Mouse (Mus musculus) small intestine, adult 2 months (tissue): Measurements from ENCODE around the gene Ttc32. TPM values are rescaled to one million over a fixed set of nuclear protein-coding genes. Genes with fewer than 3 reads are reported as not detected.

Experiments used
- H3K27ac ChIP-seq: fragments of 200-500 bp; 2 replicates; pipeline ENCODE4 v1.5.1; 2012; ENCODE audit warnings: low read depth, low read length, control low read depth, inconsistent platforms; ENCODE audit not compliant: insufficient read depth
- H3K27me3 ChIP-seq: fragments of 200-500 bp; 2 replicates; pipeline ENCODE4 v1.6.1; 2012; ENCODE audit warnings: mild to moderate bottlenecking, moderate library complexity, low read length, inconsistent platforms; ENCODE audit not compliant: control insufficient read depth, insufficient read depth
- H3K36me3 ChIP-seq: fragments of 200-500 bp; 2 replicates; pipeline ENCODE4 v1.6.1; 2012; ENCODE audit warnings: mild to moderate bottlenecking, low read length, control low read depth, inconsistent platforms; ENCODE audit not compliant: control insufficient read depth, insufficient read depth
- H3K4me1 ChIP-seq: fragments of 200-500 bp; 2 replicates; pipeline ENCODE4 v1.6.1; 2012; ENCODE audit warnings: low read length, inconsistent platforms, mixed read lengths; ENCODE audit not compliant: control insufficient read depth, insufficient read depth, insufficient read length
- H3K4me3 ChIP-seq: fragments of 200-500 bp; 2 replicates; pipeline ENCODE4 v1.5.1; 2012; ENCODE audit warnings: low read depth, mild to moderate bottlenecking, control low read depth, inconsistent platforms, low read length, moderate library complexity
- CTCF ChIP-seq: fragments of 200-500 bp; IDR thresholded peaks from 2 replicates; pipeline ENCODE4 v1.5.1; 2012; ENCODE audit warnings: low read depth, mild to moderate bottlenecking, control low read depth, inconsistent platforms, low read length, moderate library complexity, mixed read lengths; ENCODE audit not compliant: insufficient replicate concordance, insufficient read length; ENCODE audit errors: extremely low read depth
- POLR2A ChIP-seq: fragments of 200-500 bp; IDR thresholded peaks from 2 replicates; pipeline ENCODE4 v1.6.1; 2012; ENCODE audit warnings: low read depth, mild to moderate bottlenecking, control low read depth, inconsistent platforms, low read length, moderate library complexity
- WGBS: fragments of 180-500 bp; shearing (Covaris S2); methylation state at CpG from one replicate; pipeline ENCODE4 v1.1.7; 2018; 5-methylcytosine and 5-hydroxymethylcytosine counted together
- polyA plus RNA-seq: library from polyadenylated mRNA; depleted of rRNA; stranded (reverse); fragments of >200 nt; gene quantifications from 2 replicates; pipeline ENCODE4 v1.2.3, GENCODE M21; 2012; rRNA removed

Ttc32 gene
- polyA plus RNA-seq, 1 experiment, result 10.0 TPM

DNA sequence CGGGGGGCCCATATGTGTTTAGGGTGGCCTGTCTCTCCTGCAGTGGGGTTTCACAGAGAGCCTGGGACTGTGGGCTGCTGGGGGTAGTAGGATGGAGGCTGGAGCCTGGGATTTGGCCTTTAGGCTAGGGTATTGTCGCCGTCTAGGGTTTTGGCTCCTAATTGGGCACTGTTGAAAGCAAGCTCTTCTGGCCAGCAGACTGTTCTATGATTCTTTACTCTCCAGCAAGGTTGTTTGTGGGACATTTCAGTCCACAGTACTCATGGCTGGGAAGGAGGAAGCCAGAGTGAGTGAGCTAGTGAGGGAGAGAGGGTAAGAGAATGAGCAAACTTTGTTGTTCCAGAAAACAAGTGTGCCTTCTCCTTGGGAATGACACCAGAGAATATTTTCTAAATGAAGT lies 29.7 kb downstream of the Ttc32 start:
- Histone ChIP-seq H3K27ac (no peak overlapping the region), H3K4me3 (no peak overlapping the region), H3K36me3 (no peaks in the 10 kb centered on the region), H3K27me3 (no peaks in the 10 kb centered on the region), H3K4me1 (no peaks in the 10 kb centered on the region)
- 69% methylated on average over 3 of the region's 3 CpGs for WGBS
- TF ChIP-seq POLR2A (no peak), CTCF (no peak)

DNA sequence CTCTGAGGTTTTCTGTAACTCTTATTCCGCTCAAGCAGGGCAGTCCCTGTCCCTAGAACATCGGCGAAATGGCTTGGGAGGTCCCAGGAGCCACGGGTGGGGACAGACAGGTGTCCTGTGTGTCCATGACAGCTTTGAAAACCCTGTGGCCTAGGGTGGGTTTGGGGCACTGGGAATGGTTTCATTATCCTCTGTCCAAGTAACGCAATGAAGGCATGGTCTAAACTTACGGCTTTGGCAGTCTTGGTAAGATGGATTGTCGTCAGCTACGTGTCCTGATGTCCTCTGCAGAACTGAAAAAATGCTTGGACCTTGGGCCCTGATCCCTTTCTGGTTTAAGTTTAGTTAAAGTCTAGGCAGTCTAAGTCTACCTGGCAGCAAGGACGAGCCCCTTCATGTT lies 30.2 kb downstream of the Ttc32 start:
- Histone ChIP-seq H3K4me3 (no peak overlapping the region), H3K4me1 (no peaks in the 10 kb centered on the region), H3K36me3 (no peaks in the 10 kb centered on the region), H3K27ac (no peak overlapping the region), H3K27me3 (no peaks in the 10 kb centered on the region)
- 74% methylated on average over 9 of the region's 9 CpGs for WGBS
- TF ChIP-seq CTCF, result no peak
- TF ChIP-seq POLR2A, result no peak

DNA sequence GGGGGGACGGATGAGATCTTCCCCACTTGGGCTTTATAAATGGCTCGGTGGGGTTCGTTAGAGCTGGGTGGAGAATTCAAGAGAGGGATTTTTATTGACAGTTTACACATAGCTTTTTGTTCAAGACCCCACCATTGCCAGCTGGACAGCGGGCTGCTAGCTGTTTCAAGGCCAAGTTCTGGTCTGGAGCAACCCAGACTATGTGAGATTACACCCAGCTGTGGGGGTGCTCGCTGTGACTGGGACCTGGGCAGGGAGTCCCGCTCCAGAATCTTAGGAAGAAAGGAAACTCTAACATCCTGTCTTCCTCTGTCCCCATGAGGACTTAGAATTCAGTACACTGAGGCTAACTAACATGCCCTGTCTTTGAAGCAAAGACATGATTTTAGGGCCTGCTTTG lies 33.8 kb downstream of the Ttc32 start:
- 72% methylated on average over 6 of the region's 6 CpGs for WGBS
- no peak for TF ChIP-seq POLR2A
- TF ChIP-seq CTCF, result no peak
- no peak overlapping the region for H3K4me3 ChIP-seq
- no peaks in the 10 kb centered on the region for H3K27me3 ChIP-seq
- H3K36me3 ChIP-seq, result no peaks in the 10 kb centered on the region
- H3K4me1 ChIP-seq, result no peaks in the 10 kb centered on the region
- H3K27ac ChIP-seq, result no peak overlapping the region

DNA sequence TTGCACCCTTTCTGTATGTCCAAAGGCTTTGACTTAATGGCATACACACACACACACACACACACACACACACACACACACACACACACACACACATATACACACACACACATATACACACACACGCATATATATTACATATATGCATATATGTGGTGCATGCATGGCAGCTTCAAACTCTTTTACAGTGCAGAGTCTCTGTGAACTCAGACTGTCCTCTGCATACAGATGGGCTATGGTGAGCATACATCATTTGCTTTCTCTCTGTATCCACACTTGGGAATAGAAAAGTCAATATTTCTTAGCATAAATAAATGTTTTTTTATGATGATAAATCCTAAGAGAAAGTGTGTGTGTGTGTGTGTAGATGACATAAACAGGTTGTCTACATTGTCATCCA lies 41.3 kb downstream of the Ttc32 start:
- H3K27ac ChIP-seq, result no peak overlapping the region
- no peaks in the 10 kb centered on the region for H3K36me3 ChIP-seq
- 91% methylated on average over 1 of the region's 1 CpGs for WGBS
- TF ChIP-seq CTCF (no peak), POLR2A (no peak)
- H3K4me1 ChIP-seq, result no peaks in the 10 kb centered on the region
- H3K27me3 ChIP-seq, result no peaks in the 10 kb centered on the region
- no peak overlapping the region for H3K4me3 ChIP-seq

DNA sequence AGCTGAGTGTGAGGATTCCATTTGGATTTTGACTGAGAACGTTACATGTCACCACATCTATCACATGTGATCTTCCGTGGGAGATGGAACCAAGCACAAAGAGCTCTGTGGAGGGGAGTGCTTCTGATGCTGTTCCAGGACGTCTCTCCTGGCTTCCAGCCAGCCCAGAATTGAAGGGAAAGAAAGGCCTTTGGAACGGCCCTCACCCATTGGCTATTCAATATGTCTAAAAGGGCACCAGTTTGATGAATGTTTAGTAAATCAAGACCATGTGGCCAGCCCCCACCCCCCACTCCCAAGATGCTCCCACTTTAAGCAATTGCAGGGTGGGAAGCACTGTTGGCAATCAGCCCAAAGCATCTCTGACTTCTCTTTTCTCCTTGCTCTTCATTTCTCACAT lies 41.7 kb downstream of the Ttc32 start:
- Histone ChIP-seq H3K27ac (no peak overlapping the region), H3K36me3 (no peaks in the 10 kb centered on the region), H3K4me1 (no peaks in the 10 kb centered on the region), H3K27me3 (no peaks in the 10 kb centered on the region), H3K4me3 (no peak overlapping the region)
- WGBS, result 39% methylated on average over 4 of the region's 4 CpGs
- TF ChIP-seq CTCF, result no peak
- no peak for TF ChIP-seq POLR2A

DNA sequence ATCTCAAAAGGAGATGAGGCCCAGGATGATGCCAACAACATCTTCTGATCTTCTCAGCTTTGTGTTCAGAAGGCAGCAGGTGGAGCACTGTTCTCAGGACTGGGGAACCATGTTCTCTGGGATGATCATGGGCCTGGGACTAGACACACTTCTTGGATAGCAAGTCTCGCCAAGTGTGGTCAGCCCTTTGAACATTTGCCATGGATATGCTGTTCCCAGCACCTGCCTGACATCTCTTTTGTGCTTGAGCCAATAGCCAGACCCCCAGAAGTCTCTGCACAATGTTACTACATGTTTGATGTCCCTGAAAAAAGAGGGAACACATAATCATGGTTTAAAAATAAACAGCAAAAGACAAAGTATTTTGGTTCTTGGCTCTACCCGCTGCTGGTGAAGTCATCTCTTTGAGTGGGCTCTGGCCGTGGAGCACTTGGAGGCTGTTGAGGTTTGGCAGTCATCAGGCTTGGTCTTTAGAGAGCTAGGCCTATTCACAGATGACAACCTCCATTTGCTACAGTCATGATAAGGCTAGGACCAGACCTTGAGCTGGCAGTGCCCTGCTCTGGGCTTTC lies 47.8 kb downstream of the Ttc32 start:
- WGBS, result 85% methylated on average over 3 of the region's 3 CpGs
- H3K27ac ChIP-seq, result no peak overlapping the region
- H3K4me3 ChIP-seq, result no peak overlapping the region
- H3K4me1 ChIP-seq, result no peaks in the 10 kb centered on the region
- TF ChIP-seq CTCF (no peak), POLR2A (no peak)
- H3K27me3 ChIP-seq, result no peaks in the 10 kb centered on the region
- H3K36me3 ChIP-seq, result no peaks in the 10 kb centered on the region

DNA sequence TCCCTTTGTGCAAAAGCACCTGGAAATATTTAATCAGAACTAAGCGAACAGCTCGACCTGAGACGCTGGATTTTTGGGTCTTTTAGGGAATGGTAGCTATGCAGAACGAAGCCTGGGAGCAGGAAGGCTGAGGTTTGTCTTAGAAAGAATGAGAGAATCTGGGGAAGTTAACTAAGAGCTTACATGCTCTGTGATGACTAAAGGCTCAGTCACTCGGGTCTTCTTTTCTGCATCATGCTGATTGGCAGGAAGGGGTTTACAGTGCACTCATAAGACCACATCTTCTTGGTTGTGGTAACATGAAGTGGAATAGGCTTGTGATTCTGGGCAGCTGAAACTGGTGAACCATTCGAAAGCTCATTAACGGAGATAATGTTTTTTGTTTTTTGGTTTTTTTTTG lies 60.4 kb downstream of the Ttc32 start:
- Histone ChIP-seq H3K4me1 (no peaks in the 10 kb centered on the region), H3K36me3 (no peaks in the 10 kb centered on the region), H3K27ac (no peak overlapping the region), H3K27me3 (no peaks in the 10 kb centered on the region), H3K4me3 (no peak overlapping the region)
- 65% methylated on average over 7 of the region's 7 CpGs for WGBS
- TF ChIP-seq POLR2A (no peak), CTCF (no peak)

Other genes starting within 250 kb of the Ttc32 start
- 49.6 and 72.5 TPM in 2 replicates for gene Laptm4a, start 108.3 kb upstream of the Ttc32 start, polyA plus RNA-seq
- gene Matn3, start 82.1 kb upstream of the Ttc32 start, polyA plus RNA-seq, result not detected in 2 replicates
- 0.19 and 0.23 TPM in 2 replicates for gene Wdr35, start 56.1 kb upstream of the Ttc32 start, polyA plus RNA-seq